Mouse (Mus musculus): ENCODE data around the gene Tmcc3.

The Tmcc3 gene

GRCm38 (mm10) chr10:94371293-94371692 lies 59.5 kb downstream of the Tmcc3 start:
- DNase-seq = peak; percentile 35 to 40

- DNase-seq = no peak
Observed at GRCm38 (mm10) chr10:94376941-94377340, 65.2 kb downstream of the Tmcc3 start.

- no peak for DNase-seq
Observed at GRCm38 (mm10) chr10:94377844-94378243, 66.1 kb downstream of the Tmcc3 start.

DNA sequence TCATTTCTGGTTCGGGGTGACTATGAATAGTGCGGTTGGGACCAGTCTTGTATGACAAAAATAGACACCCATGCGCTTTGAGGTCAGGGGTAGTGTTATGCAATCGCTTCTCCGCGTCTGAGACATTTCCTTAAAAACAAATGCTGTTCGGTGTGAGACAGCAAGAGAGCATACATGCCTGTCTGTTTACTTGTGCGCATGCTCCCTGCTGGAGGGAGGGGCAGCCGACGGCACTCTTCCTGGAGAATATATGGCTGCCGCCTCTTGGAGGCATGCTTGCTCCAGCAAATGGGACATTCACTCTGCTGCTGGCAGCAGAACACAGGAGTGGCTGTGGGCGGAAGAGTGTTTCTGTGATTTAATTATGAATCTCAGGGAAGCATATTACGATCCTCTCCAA lies 66.6 kb downstream of the Tmcc3 start:
- DNase-seq = peak; percentile 84 to 88

DNA sequence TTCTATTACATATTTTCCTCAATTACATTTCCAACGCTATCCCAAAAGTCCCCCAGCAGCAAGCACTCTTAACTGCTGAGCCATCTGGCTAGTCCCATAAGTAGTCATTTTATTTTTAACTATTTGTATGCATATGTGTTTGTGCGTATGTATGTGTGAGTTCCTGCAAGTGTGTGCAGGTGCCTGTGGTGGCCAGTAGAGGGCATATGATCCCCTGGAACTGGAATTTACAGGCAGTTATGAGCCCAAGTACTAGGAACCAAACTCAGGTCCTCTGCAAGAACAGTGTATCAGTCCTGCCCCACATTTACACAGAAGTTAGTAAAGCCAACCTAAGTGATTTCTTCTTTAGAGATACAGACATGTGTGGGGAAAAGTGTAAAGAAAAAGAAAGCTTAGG lies 68.3 kb downstream of the Tmcc3 start:
- DNase-seq = no peak

GRCm38 (mm10) chr10:94380662-94381392 lies 69.1 kb downstream of the Tmcc3 start:
- DNase-seq = peak in 1 of 2 experiments; percentile 7

- DNase-seq = no peak
Observed at GRCm38 (mm10) chr10:94381393-94381740, 69.6 kb downstream of the Tmcc3 start.

GRCm38 (mm10) chr10:94382618-94383017 lies 70.9 kb downstream of the Tmcc3 start:
- no peak for DNase-seq

DNA sequence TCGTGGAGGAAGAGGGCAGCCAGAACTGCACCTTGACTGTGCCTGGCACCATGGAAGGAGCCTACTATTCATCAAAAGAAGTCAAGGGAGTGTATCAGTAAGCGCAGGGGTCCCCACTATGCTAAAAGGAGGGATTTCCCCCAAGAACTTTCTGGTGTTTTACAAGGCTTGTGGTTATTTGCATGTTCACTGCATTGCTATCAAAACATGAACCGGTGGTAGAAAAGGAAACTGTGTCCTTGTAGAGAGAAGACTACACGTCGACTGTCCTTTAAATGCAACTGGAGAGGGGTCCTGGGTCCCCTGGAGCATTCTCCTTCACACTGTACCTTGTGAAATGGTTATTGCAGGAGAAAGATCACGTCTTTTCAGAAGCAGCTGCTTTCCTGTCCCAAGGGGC lies 71.8 kb downstream of the Tmcc3 start:
- DNase-seq = no peak

- DNase-seq = no peak
Observed at GRCm38 (mm10) chr10:94389219-94389618, 77.5 kb downstream of the Tmcc3 start.

GRCm38 (mm10) chr10:94391049-94391448 lies 79.3 kb downstream of the Tmcc3 start:
- no peak for DNase-seq

DNA sequence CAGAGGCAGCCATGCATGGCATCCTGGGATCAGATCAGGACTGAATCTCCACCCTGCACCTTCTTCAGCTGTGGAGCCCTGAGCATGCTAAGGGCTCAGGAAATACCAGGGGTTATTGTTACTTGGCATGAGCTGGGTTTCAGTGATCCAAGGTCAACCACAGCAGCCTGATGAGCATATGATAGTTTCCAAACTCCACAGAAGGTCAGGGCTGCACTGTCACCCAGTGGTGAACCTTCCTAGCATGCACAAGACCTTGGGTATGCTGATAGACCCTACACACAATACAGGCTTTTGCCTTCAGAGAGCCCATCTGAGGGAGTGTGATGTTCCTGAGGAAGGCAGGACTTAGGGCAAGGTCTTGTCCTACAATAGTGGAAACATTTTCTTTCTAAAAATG lies 82.5 kb downstream of the Tmcc3 start:
- DNase-seq = no peak

DNA sequence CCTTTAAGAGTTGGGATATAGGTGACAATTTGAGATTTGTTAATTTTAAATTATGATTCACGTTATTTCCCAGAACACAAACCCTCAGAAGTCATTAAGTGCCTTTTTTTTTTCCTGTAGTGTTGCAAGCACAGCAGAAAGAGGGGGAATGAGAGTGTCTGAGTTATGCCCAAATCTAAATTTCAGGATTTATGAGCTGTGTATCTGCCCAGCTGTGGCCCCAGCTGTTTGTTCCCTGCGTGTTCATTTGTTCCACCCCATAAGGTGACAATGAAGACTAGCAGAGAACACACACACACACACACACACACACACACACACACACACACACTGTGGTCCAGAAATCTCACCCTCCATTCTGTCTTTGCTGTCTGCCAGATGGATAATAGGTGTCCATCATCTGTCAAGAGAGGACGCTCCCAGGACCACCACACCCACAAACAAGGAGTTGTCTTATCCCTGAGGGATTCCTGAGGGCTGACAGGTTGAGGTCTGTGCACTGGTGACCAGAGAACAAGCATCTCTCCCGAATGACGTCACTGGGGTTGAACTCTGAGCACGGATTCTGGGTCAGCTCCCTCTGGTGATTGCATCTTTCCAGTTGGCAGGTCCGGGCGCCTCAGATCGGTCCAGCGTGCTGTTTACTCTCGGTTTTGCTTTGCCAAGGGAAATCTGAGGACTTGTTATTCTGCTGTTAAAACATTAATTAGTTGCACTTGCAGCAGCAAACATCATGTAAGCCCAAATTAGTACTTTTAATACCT lies 86.3 kb downstream of the Tmcc3 start:
- peak; percentile 24 to 31 for DNase-seq

DNA sequence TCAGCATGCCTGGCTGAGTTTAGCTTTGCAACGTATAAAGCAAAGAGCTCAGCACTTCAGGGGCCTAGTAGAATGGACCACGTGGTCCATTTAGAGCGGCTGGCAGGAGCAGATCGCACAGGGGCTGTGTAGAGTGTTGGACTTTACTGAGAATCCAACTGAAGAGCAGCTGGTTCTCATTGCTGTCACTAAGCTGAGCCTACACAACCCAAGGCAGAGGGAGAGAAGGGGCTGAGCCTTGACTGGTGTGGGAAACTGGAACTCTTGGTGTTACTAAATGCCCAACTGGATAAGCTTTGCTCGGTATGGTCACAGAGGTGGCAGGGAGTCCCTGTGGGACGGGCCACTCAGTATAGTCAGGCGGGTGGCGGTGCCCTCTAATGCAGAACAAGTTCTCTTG lies 89.1 kb downstream of the Tmcc3 start:
- DNase-seq = no peak

DNA sequence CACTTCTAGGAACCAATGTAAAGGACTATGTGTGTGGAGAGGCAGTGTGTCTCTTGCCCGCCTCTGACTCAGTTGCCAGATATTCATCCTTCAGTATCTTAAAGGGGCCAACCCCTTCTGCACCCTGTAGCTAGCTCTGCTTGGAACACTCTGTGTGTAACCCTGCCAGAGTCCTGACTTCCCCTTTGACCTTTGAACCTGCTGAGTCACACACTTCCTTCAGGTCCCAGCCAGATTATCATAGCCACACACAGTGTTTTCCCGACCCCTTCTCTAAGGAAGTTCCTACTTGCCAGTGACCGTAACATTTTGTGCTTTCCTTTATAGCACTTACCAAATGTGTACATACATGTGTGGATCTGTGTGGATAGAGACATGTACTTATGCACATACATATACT lies 93.7 kb downstream of the Tmcc3 start:
- no peak for DNase-seq

- DNase-seq = no peak
Observed at GRCm38 (mm10) chr10:94406821-94407220, 95.1 kb downstream of the Tmcc3 start.

DNA sequence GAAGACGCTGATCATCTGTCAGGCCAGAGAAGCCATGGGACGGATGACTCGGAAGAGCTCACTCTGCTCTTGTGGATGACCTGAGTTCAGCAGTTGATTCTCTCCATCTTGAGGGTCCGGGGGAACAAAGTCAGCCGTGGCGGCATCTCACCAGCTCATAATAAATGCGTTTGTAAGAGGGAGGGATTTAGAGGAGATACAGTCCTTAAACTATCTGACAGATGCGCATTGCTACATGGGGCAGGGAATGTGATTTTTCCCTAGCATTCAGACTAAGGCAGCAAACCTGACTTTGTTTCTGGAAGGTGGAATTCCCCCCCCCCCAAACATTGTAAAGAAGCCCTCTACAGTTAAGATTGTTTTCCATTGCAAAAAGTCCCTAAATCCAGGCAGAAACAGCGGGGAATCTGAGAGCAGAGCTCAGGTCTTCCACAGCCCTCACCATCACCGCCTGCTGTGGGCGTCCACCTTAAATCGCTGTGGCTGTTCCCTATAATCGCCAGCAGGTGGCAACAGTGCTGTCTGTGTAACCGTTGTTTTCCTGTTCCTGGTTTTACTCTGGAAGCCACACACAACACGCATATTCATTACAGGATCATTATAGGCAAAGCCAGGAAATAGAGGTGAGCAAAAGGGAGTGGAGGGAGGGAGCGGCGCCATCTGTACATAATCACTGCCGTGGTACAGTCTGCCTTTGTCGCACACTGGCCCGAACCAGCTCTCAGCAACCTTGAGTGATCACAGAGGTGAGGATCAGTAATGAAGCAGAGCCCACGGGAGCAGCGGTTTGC lies 96.8 kb downstream of the Tmcc3 start:
- peak; percentile 79 to 83 for DNase-seq

DNA sequence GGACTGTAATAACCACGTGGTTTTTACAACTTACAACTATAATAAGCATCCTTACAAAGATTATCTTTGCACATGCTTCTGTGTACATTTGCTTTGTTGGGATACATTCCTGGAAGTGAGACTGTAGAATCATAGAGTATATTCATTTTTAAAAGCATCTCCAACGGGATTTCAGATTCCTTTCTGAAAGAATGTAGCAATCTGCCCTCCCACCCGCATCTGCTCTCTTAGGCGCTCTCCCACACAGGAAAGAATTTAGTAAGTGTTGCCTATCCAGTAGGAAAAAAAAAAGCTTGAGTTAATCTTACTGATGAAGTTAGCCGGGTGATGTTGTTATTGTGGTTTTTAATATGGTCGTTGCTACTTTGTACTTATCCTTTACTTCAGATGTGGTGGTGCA lies 97.9 kb downstream of the Tmcc3 start:
- DNase-seq = no peak

- no peak for DNase-seq
Observed at GRCm38 (mm10) chr10:94411594-94411993, 99.8 kb downstream of the Tmcc3 start.

DNA sequence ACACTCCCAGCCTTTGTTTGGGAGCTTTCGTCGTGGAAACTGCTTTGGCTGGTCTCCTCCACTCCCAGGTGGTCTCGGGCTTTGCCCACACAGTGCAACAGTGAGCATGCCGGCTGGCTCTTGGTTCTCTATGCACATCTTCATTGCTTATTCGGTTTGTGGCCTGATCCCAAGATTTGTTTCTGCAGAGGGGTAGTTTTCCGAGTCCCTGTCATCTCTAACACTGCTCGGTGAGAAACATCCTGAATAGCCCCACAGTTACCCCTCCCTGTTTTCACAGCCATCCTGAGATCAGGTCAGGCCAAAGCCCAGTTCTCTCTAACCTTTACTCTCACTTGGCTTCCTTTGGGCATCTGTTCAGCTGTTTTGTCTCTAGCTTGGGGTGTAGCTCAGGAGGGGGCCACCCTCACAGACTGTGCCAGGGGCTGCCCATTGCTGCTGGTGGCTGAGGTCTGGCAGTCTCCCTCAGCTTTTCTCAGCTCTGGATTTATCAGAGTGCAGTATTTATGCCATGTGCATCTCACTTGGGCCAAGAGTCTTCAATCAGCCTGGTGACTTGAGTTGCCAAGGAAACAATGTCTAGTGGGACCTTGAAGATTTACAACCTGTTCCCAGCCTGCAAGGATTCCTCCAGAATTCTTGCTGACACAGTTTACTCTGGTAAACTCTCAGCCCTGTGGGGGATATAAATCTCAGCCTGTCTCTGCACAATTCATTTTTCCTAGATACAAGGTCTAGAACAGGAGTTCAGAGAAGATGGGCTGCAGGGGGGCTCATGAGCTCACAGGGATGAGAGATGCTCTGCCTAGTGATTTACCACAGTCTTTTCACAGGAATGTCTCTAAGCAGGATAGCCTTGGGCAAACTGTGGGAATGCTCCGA lies 102.3 kb downstream of the Tmcc3 start:
- DNase-seq = no peak

DNA sequence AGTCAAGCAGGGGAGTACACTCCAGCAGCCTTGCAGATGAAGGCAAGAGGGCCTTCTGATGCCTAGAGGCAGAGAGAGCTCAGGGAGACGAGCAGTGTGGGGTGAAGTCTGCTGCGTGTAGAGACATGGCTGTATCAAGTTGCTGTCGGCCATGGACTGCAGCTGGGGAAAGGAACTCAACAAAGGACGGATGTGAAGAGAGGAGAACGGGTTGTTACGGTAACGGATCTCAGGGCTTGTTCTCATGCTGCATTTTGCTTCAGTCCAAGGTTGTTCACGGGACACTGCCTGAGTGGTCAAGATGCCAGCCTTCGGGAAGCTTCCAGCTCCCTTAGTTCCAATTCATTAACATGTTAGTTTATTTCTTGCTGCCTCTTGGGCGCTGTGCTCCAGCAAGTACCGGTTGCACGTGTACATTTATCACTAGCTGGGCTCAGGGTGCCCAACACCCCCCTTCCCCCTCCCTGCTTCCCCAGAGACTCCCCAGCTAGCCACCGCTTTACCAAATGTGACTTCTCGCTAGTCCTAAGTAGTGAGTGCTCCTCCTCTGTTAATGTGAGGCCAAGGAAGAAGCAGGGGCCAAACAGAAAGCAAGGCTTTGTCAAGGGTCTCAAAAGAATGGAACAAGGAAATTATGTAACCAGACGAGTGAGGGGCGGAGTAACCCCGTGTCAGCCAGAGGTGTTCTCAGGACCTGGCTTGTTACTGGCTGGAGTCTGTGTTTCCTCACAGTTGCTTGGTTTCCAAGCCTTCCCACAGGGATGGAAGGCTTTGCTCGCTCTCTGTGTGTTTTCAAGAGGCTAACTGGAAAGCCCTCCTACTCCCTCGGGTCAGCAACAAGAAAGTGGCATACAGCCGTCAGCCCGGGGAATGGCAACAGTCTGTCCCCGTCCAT lies 104.4 kb downstream of the Tmcc3 start:
- DNase-seq = no peak

DNA sequence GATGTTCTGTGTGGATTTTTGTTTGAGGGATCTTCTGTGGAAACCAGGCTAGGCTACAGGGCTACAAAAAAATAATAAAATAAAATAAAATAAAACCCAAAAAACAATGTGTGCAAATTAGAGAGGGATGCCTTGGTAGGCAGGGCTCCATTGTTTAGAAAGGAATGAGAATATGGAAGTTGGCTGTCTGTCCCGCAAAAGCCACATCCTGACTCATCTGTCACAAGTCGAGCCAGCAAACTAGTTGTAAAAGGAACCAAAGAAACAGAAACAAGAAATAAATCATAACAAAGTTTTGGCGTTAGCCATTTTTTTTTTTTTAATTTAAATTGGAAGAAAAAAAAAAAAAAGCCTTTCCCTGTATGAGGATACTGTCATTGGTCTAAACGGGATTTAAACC lies 105.9 kb downstream of the Tmcc3 start:
- DNase-seq = no peak
